Mouse (Mus musculus) CH12.LX (cell line): ENCODE measurements around the gene Cacna2d1. TPM values are rescaled to one million over a fixed set of nuclear protein-coding genes. Genes with fewer than 3 reads are reported as not detected.

Source experiments
- DNase-seq: peaks from one replicate; pipeline ENCODE4 v3.0.0-alpha.2; 2013; ENCODE audit errors: extremely low read depth
- H3K27ac ChIP-seq: 2 replicates; pipeline ENCODE4 v1.5.1; 2012; ENCODE audit warnings: low read depth, mild to moderate bottlenecking, control low read depth, moderate library complexity; ENCODE audit not compliant: insufficient read depth
- H3K27me3 ChIP-seq: replicated peaks from 2 replicates; pipeline ENCODE3; 2012; ENCODE audit warnings: inconsistent platforms
- H3K36me3 ChIP-seq, 2 experiments: replicated peaks in 1 of 2; 2 replicates each; pipeline versions ENCODE3 to v1.6.1; 2012; ENCODE audit warnings: inconsistent platforms in 1 of 2, low read length in 1 of 2, mild to moderate bottlenecking in 1 of 2, mixed read lengths in 1 of 2, moderate library complexity in 1 of 2; ENCODE audit not compliant: control insufficient read depth in 1 of 2, insufficient read depth in 1 of 2
- H3K4me1 ChIP-seq, 2 experiments: 2 replicates each; pipeline ENCODE4 v1.6.1; 2012; ENCODE audit warnings: inconsistent platforms in 1 of 2, moderate library complexity in 1 of 2; ENCODE audit not compliant: insufficient read depth in 2 of 2, control insufficient read depth in 1 of 2
- H3K4me2 ChIP-seq: 2 replicates; pipeline ENCODE4 v1.6.1; 2012; ENCODE audit warnings: low read depth, mild to moderate bottlenecking, control low read depth; ENCODE audit not compliant: poor library complexity, insufficient read depth, severe bottlenecking
- H3K4me3 ChIP-seq, 3 experiments: fragments of 150-350 bp in 1 of 3; sonication (generic) in 1 of 3; replicated peaks in 1 of 3; 2 replicates each; pipeline versions ENCODE3 to v1.5.1; 2011 to 2012; ENCODE audit warnings: low read depth in 2 of 3, low read length in 2 of 3, mild to moderate bottlenecking in 2 of 3, moderate library complexity in 2 of 3, control low read depth in 1 of 3, improper control_type of control experiment in 1 of 3, inconsistent platforms in 1 of 3, mixed read lengths in 1 of 3; ENCODE audit not compliant: poor library complexity in 1 of 3
- H3K79me2 ChIP-seq: replicated peaks from 2 replicates; pipeline ENCODE4 v1.6.1; 2012; ENCODE audit warnings: mild to moderate bottlenecking, moderate library complexity; ENCODE audit not compliant: control insufficient read depth, poor library complexity, insufficient read depth, severe bottlenecking; ENCODE audit errors: extremely low read depth
- H3K9ac ChIP-seq: 2 replicates; pipeline ENCODE4 v1.6.1; 2012; ENCODE audit warnings: low read depth, mild to moderate bottlenecking, control low read depth, moderate library complexity; ENCODE audit not compliant: insufficient read depth
- H3K9me3 ChIP-seq: replicated peaks from 2 replicates; pipeline ENCODE3; 2012; ENCODE audit warnings: low read length, inconsistent platforms, mixed read lengths
- CHD1 ChIP-seq: IDR thresholded peaks from 2 replicates; pipeline ENCODE4 v1.6.1; 2012; ENCODE audit warnings: low read depth, low read length, improper control_type of control experiment, inconsistent platforms
- CHD2 ChIP-seq: IDR thresholded peaks from 2 replicates; pipeline ENCODE4 v1.6.1; 2011; ENCODE audit warnings: low read length, improper control_type of control experiment
- CTCF ChIP-seq, 2 experiments: IDR thresholded peaks in 1 of 2; conservative IDR thresholded peaks in 1 of 2; 2 replicates each; pipeline ENCODE4 v1.5.1; 2011 to 2012; ENCODE audit warnings: low read depth in 2 of 2, low read length in 2 of 2, improper control_type of control experiment in 1 of 2, inconsistent platforms in 1 of 2, mild to moderate bottlenecking in 1 of 2, moderate library complexity in 1 of 2
- E2F4 ChIP-seq: IDR thresholded peaks from 2 replicates; pipeline ENCODE4 v1.6.1; 2011; ENCODE audit warnings: low read depth, low read length, improper control_type of control experiment; ENCODE audit not compliant: insufficient replicate concordance
- ELF1 ChIP-seq: IDR thresholded peaks from 2 replicates; pipeline ENCODE4 v1.6.1; 2014; ENCODE audit warnings: low read depth, mild to moderate bottlenecking, inconsistent platforms, low read length, improper control_type of control experiment
- EP300 ChIP-seq: IDR thresholded peaks from 2 replicates; pipeline ENCODE4 v1.6.1; 2011; ENCODE audit warnings: low read length, improper control_type of control experiment
- GABPA ChIP-seq: IDR thresholded peaks from 2 replicates; pipeline ENCODE4 v1.6.1; 2012; ENCODE audit warnings: low read depth, low read length, improper control_type of control experiment, inconsistent platforms; ENCODE audit not compliant: insufficient replicate concordance
- HCFC1 ChIP-seq: IDR thresholded peaks from 2 replicates; pipeline ENCODE4 v1.6.1; 2012; ENCODE audit warnings: low read depth, mild to moderate bottlenecking, inconsistent platforms, low read length, improper control_type of control experiment
- JUN ChIP-seq: IDR thresholded peaks from 2 replicates; pipeline ENCODE4 v1.6.1; 2011; ENCODE audit warnings: low read depth, mild to moderate bottlenecking, low read length, improper control_type of control experiment, moderate library complexity; ENCODE audit not compliant: insufficient read depth
- JUND ChIP-seq: conservative IDR thresholded peaks from 2 replicates; pipeline ENCODE4 v1.6.1; 2011; ENCODE audit warnings: low read depth, low read length, improper control_type of control experiment
- KAT2A ChIP-seq: IDR thresholded peaks from 2 replicates; pipeline ENCODE4 v1.6.1; 2012; ENCODE audit warnings: low read length, improper control_type of control experiment, inconsistent platforms; ENCODE audit not compliant: insufficient replicate concordance
- MAFK ChIP-seq: IDR thresholded peaks from 2 replicates; pipeline ENCODE4 v1.6.1; 2011; ENCODE audit warnings: low read length, improper control_type of control experiment; ENCODE audit not compliant: insufficient replicate concordance
- MAX ChIP-seq: IDR thresholded peaks from 2 replicates; pipeline ENCODE4 v1.6.1; 2011; ENCODE audit warnings: low read length, improper control_type of control experiment
- NELFE ChIP-seq: IDR thresholded peaks from 2 replicates; pipeline ENCODE4 v1.6.1; 2011; ENCODE audit warnings: low read depth, low read length, improper control_type of control experiment
- NRF1 ChIP-seq: IDR thresholded peaks from 2 replicates; pipeline ENCODE4 v1.6.1; 2014; ENCODE audit warnings: low read depth, mild to moderate bottlenecking, inconsistent platforms, low read length, improper control_type of control experiment, moderate library complexity
- POLR2AphosphoS2 ChIP-seq: IDR thresholded peaks from 2 replicates; pipeline ENCODE4 v1.6.1; 2011; ENCODE audit warnings: low read depth, low read length, improper control_type of control experiment
- RAD21 ChIP-seq: IDR thresholded peaks from 2 replicates; pipeline ENCODE4 v1.6.1; 2011; ENCODE audit warnings: low read depth, mild to moderate bottlenecking, low read length, improper control_type of control experiment, moderate library complexity
- SIN3A ChIP-seq: IDR thresholded peaks from 2 replicates; pipeline ENCODE4 v1.6.1; 2012; ENCODE audit warnings: low read length, improper control_type of control experiment, inconsistent platforms
- SMC3 ChIP-seq: IDR thresholded peaks from 2 replicates; pipeline ENCODE4 v1.6.1; 2011; ENCODE audit warnings: low read depth, low read length, improper control_type of control experiment
- TBP ChIP-seq: conservative IDR thresholded peaks from 2 replicates; pipeline ENCODE4 v1.6.1; 2011; ENCODE audit warnings: low read depth, low read length, improper control_type of control experiment
- UBTF ChIP-seq: IDR thresholded peaks from 2 replicates; pipeline ENCODE4 v1.6.1; 2012; ENCODE audit warnings: low read depth, mild to moderate bottlenecking, inconsistent platforms, low read length, improper control_type of control experiment, moderate library complexity
- USF1 ChIP-seq: IDR thresholded peaks from 2 replicates; pipeline ENCODE4 v1.6.1; 2014; ENCODE audit warnings: low read depth, mild to moderate bottlenecking, inconsistent platforms, low read length, improper control_type of control experiment
- USF2 ChIP-seq: conservative IDR thresholded peaks from 2 replicates; pipeline ENCODE4 v1.6.1; 2011; ENCODE audit warnings: low read depth, low read length, improper control_type of control experiment
- ZC3H11A ChIP-seq: IDR thresholded peaks from 2 replicates; pipeline ENCODE4 v1.6.1; 2012; ENCODE audit warnings: low read depth, mild to moderate bottlenecking, inconsistent platforms, low read length, improper control_type of control experiment
- ZKSCAN1 ChIP-seq: IDR thresholded peaks from 2 replicates; pipeline ENCODE4 v1.6.1; 2012; ENCODE audit warnings: low read depth, inconsistent platforms, low read length, improper control_type of control experiment, borderline replicate concordance
- ZMIZ1 ChIP-seq: IDR thresholded peaks from 2 replicates; pipeline ENCODE4 v1.6.1; 2012; ENCODE audit warnings: low read depth, mild to moderate bottlenecking, inconsistent platforms, low read length, improper control_type of control experiment
- ZNF384 ChIP-seq: IDR thresholded peaks from 2 replicates; pipeline ENCODE4 v1.6.1; 2012; ENCODE audit warnings: low read depth, low read length, improper control_type of control experiment, inconsistent platforms
- dilution Hi-C: fragments of 300-500 bp; cut with MboI; formaldehyde crosslinking; loops from 2 replicates; pipeline ENCODE4 v1.14.3; 2020; ENCODE audit warnings: low sequenced_read_pairs; ENCODE audit not compliant: extremely low pct_unique_long_range_greater_than_20kb, extremely low pct_ligation_motif_present
- in situ Hi-C: fragments of 300-500 bp; cut with MboI; formaldehyde crosslinking; loops from 3 replicates; pipeline ENCODE4 v1.14.3; 2019; ENCODE audit warnings: low sequenced_read_pairs, low pct_ligation_motif_present, low pct_unique_long_range_greater_than_20kb, mixed read lengths
- polyA plus RNA-seq: library from polyadenylated mRNA; unstranded; fragments of >175 nt; gene quantifications from 2 replicates; pipeline ENCODE4 v1.2.1, GENCODE M21; 2012; ENCODE audit warnings: low read depth; ENCODE audit not compliant: insufficient read length
- total RNA-seq, 2 experiments: library from RNA; depleted of rRNA; stranded (reverse); fragments of 300-350 nt in 1 of 2; fragments of >200 nt in 1 of 2; gene quantifications; 2 replicates each; pipeline ENCODE4 v1.2.3; 2012 to 2014

The Cacna2d1 gene
- total and polyA plus RNA-seq, 3 experiments = 0.13 to 1.3 (median 0.28) TPM

GRCm38 (mm10) chr5:16166117-16166867 lies 231.8 kb downstream of the Cacna2d1 start:
- in situ Hi-C loops (no loop called here), dilution Hi-C loops (no loop called here)
- H3K27me3 ChIP-seq = no peaks in the 10 kb centered on the region
- no peak for DNase-seq
- H3K4me2 ChIP-seq = no peak overlapping the region
- no peaks in the 10 kb centered on the region for H3K9me3 ChIP-seq
- H3K27ac ChIP-seq = no peak overlapping the region
- no peak overlapping the region for H3K4me3 ChIP-seq
- H3K9ac ChIP-seq = no peak overlapping the region
- no peaks in the 10 kb centered on the region for H3K4me1 ChIP-seq
- no peaks in the 10 kb centered on the region for H3K79me2 ChIP-seq
- H3K36me3 ChIP-seq = no peaks in the 10 kb centered on the region
- TF ChIP-seq ELF1 (no peak), MAFK (no peak), CTCF (conservative IDR thresholded peaks at IDR 0.05 in 1 of 2, IDR thresholded peaks at IDR 0.05 in 1 of 2; ENCODE audit: low read depth in 2 of 2, low read length in 2 of 2) (no peak), POLR2AphosphoS2 (no peak), SMC3 (no peak), JUN (no peak), ZC3H11A (no peak), RAD21 (no peak), NRF1 (no peak), MAX (no peak), NELFE (no peak), SIN3A (no peak), USF1 (no peak), USF2 (no peak), JUND (no peak)
- TF ChIP-seq, all 38 proteins: peak for 0

- H3K4me1 ChIP-seq = no peaks in the 10 kb centered on the region
- H3K79me2 ChIP-seq = no peaks in the 10 kb centered on the region
- no peaks in the 10 kb centered on the region for H3K36me3 ChIP-seq
- H3K4me2 ChIP-seq = no peak overlapping the region
- H3K27ac ChIP-seq = no peak overlapping the region
- in situ Hi-C loops = no loop called here
- dilution Hi-C loops = no loop called here
- TF ChIP-seq CHD1 (no peak), ZKSCAN1 (no peak), HCFC1 (no peak), GABPA (no peak), CHD2 (no peak), E2F4 (no peak), POLR2AphosphoS2 (no peak), ZC3H11A (no peak), JUND (no peak), TBP (no peak), UBTF (no peak), ZNF384 (no peak), EP300 (no peak), ELF1 (no peak), ZMIZ1 (no peak), KAT2A (no peak), USF2 (no peak), MAX (no peak)
- no peak overlapping the region for H3K9ac ChIP-seq
- H3K4me3 ChIP-seq = no peak overlapping the region
- no peaks in the 10 kb centered on the region for H3K27me3 ChIP-seq
- no peaks in the 10 kb centered on the region for H3K9me3 ChIP-seq
- DNase-seq = no peak
Measured at GRCm38 (mm10) chr5:16166868-16167267, 232.4 kb downstream of the Cacna2d1 start.
